Mouse (Mus musculus) G1E (cell line): ENCODE measurements around the gene Apoo. TPM values are rescaled to one million over a fixed set of nuclear protein-coding genes. Genes with fewer than 3 reads are reported as not detected.
"Not testable (repeated sequence)": the region's sequence is repeated elsewhere in the genome, so short reads cannot be mapped to it uniquely, and the experiment has no call there.

Source experiments
- ATAC-seq: 2 replicates; pipeline ENCODE4 v1.8.0; 2016; ENCODE audit warnings: mild to moderate bottlenecking; ENCODE audit not compliant: insufficient number of reproducible peaks, poor library complexity, low FRiP score, severe bottlenecking; ENCODE audit errors: extremely low read depth
- DNase-seq: peaks from one replicate; pipeline ENCODE4 v3.0.0; 2012; ENCODE audit warnings: low spot score
- H3K27me3 ChIP-seq: 2 replicates; pipeline ENCODE4 v1.6.1; 2012; ENCODE audit warnings: mild to moderate bottlenecking, low read length, inconsistent platforms; ENCODE audit not compliant: insufficient read depth
- H3K36me3 ChIP-seq: replicated peaks from 2 replicates; pipeline ENCODE3; 2012; ENCODE audit warnings: mild to moderate bottlenecking, inconsistent platforms
- H3K4me1 ChIP-seq: 2 replicates; pipeline ENCODE4 v1.6.1; 2012; ENCODE audit warnings: low read depth, low read length, inconsistent platforms, mixed read lengths; ENCODE audit not compliant: insufficient read depth
- H3K4me3 ChIP-seq: 2 replicates; pipeline ENCODE4 v1.5.1; 2012; ENCODE audit warnings: low read depth, mild to moderate bottlenecking, inconsistent platforms, low read length, moderate library complexity, mixed read lengths
- H3K9me3 ChIP-seq: replicated peaks from 2 replicates; pipeline ENCODE4 v1.6.1; 2012; ENCODE audit warnings: inconsistent platforms
- CTCF ChIP-seq: IDR thresholded peaks from 2 replicates; pipeline ENCODE4 v1.5.1; 2012; ENCODE audit warnings: low read depth, low read length, inconsistent platforms, mixed read lengths
- GATA1 ChIP-seq: IDR thresholded peaks from 2 replicates; pipeline ENCODE4 v1.6.1; 2012; ENCODE audit warnings: borderline replicate concordance, low read length, inconsistent platforms, mixed read lengths
- GATA2 ChIP-seq: IDR thresholded peaks from 2 replicates; pipeline ENCODE4 v1.6.1; 2012; ENCODE audit warnings: low read depth, low read length, inconsistent platforms, borderline replicate concordance
- POLR2AphosphoS5 ChIP-seq: IDR thresholded peaks from 2 replicates; pipeline ENCODE4 v1.6.1; 2012; ENCODE audit warnings: low read depth, low read length, inconsistent platforms; ENCODE audit not compliant: insufficient replicate concordance
- TAL1 ChIP-seq: conservative IDR thresholded peaks from 2 replicates; pipeline ENCODE4 v1.6.1; 2012; ENCODE audit warnings: low read depth, low read length, inconsistent platforms, mixed read lengths
- polyA plus RNA-seq: library from polyadenylated mRNA; stranded (reverse); fragments of >175 nt; gene quantifications from 2 replicates; pipeline ENCODE4 v1.2.3, GENCODE M21; 2012
- total RNA-seq, 2 experiments: library from RNA; stranded (forward) in 1 of 2; stranded (reverse) in 1 of 2; fragments of 200-1000 nt in 1 of 2; fragments of >200 nt in 1 of 2; fragmentation: Nextera tagmentation in 1 of 2; gene quantifications; 2 replicates each; pipeline ENCODE4 v1.2.3; 2014 to 2017

The Apoo gene
- total and polyA plus RNA-seq, 3 experiments, result 1.5 to 29.9 (median 28.2) TPM

- Histone ChIP-seq H3K9me3 (no peaks in the 10 kb centered on the region), H3K4me3 (no peak overlapping the region), H3K27me3 (no peaks in the 10 kb centered on the region), H3K4me1 (no peaks in the 10 kb centered on the region), H3K36me3 (peaks cover 32% of the 10 kb centered on the region)
- no peak for DNase-seq
- ATAC-seq, result peak; percentile 45; the same call in 1 of the 2 replicates
- TF ChIP-seq POLR2AphosphoS5 (no peak), GATA2 (no peak), TAL1 (no peak), CTCF (no peak), GATA1 (no peak)
Observed at GRCm38 (mm10) chrX:94378734-94379133, 11.8 kb downstream of the Apoo start.

- TF ChIP-seq CTCF (no peak), POLR2AphosphoS5 (no peak), GATA2 (no peak), GATA1 (no peak), TAL1 (no peak)
- no peak for DNase-seq
- Histone ChIP-seq H3K36me3 (peaks cover 14% of the 10 kb centered on the region), H3K9me3 (no peaks in the 10 kb centered on the region), H3K4me1 (no peaks in the 10 kb centered on the region), H3K4me3 (no peak overlapping the region), H3K27me3 (no peaks in the 10 kb centered on the region)
- ATAC-seq, result no peak
Observed at GRCm38 (mm10) chrX:94408975-94409374, 42.1 kb downstream of the Apoo start.

GRCm38 (mm10) chrX:94420210-94420609 lies 53.3 kb downstream of the Apoo start:
- Histone ChIP-seq H3K27me3 (no peaks in the 10 kb centered on the region), H3K4me3 (no peak overlapping the region), H3K9me3 (no peaks in the 10 kb centered on the region), H3K4me1 (no peaks in the 10 kb centered on the region), H3K36me3 (peaks cover 39% of the 10 kb centered on the region)
- ATAC-seq (no peak), DNase-seq (no peak)
- TF ChIP-seq GATA2 (no peak), GATA1 (no peak), POLR2AphosphoS5 (no peak), TAL1 (no peak), CTCF (no peak)

- H3K9me3 ChIP-seq, result no peaks in the 10 kb centered on the region
- no peaks in the 10 kb centered on the region for H3K27me3 ChIP-seq
- DNase-seq, result peak; percentile 1
- no peaks in the 10 kb centered on the region for H3K36me3 ChIP-seq
- no peaks in the 10 kb centered on the region for H3K4me1 ChIP-seq
- TF ChIP-seq POLR2AphosphoS5, result no peak
- no peak for TF ChIP-seq CTCF
- TF ChIP-seq GATA1, result no peak
- TF ChIP-seq TAL1, result no peak
- no peak for TF ChIP-seq GATA2
- peak; percentile 34; the same call in 1 of the 2 replicates for ATAC-seq
- no peak overlapping the region for H3K4me3 ChIP-seq
Observed at GRCm38 (mm10) chrX:94431548-94432375, 64.8 kb downstream of the Apoo start.

GRCm38 (mm10) chrX:94445427-94445826 lies 78.5 kb downstream of the Apoo start:
- H3K36me3 ChIP-seq, H3K4me1 ChIP-seq, DNase-seq, H3K27me3 ChIP-seq, H3K4me3 ChIP-seq, H3K9me3 ChIP-seq: not testable (repeated sequence)
- peak; percentile 63 for ATAC-seq

GRCm38 (mm10) chrX:94446021-94446420 lies 79.1 kb downstream of the Apoo start:
- not testable (repeated sequence) for H3K36me3 ChIP-seq, H3K27me3 ChIP-seq, H3K9me3 ChIP-seq, DNase-seq, H3K4me3 ChIP-seq, H3K4me1 ChIP-seq, ATAC-seq

- DNase-seq, result not testable (repeated sequence)
Observed at GRCm38 (mm10) chrX:94450047-94450881, 83.3 kb downstream of the Apoo start.

More at GRCm38 (mm10) chrX:94450047-94450881, 83.3 kb downstream of the Apoo start:
- H3K27me3 ChIP-seq, H3K9me3 ChIP-seq, ATAC-seq, H3K4me1 ChIP-seq, H3K36me3 ChIP-seq, H3K4me3 ChIP-seq: not testable (repeated sequence)
